Mouse (Mus musculus) splenic B cell, adult 2 months (primary cell): ENCODE measurements around the gene Diaph2.

Experiments used
- DNase-seq: peaks from one replicate; pipeline ENCODE4 v3.0.0-alpha.2; 2011; ENCODE audit warnings: low read depth, low spot score
- H3K27me3 ChIP-seq: 2 replicates; pipeline ENCODE4 v1.6.1; 2012; ENCODE audit warnings: mild to moderate bottlenecking, low read length, moderate library complexity, mixed read lengths; ENCODE audit not compliant: control insufficient read depth, poor library complexity, insufficient read depth, severe bottlenecking
- H3K36me3 ChIP-seq: 2 replicates; pipeline ENCODE4 v1.6.1; 2012; ENCODE audit warnings: mild to moderate bottlenecking, low read length, moderate library complexity, mixed read lengths; ENCODE audit not compliant: control insufficient read depth, poor library complexity, insufficient read depth, severe bottlenecking

Diaph2 gene

GRCm38 (mm10) chrX:130503465-130503860 is 753.9 kb downstream of the Diaph2 start:
- Histone ChIP-seq H3K36me3 (no peaks in the 10 kb centered on the region), H3K27me3 (no peaks in the 10 kb centered on the region)
- DNase-seq = no peak

GRCm38 (mm10) chrX:130505626-130506025 is 756.1 kb downstream of the Diaph2 start:
- no peak for DNase-seq
- H3K27me3 ChIP-seq = no peaks in the 10 kb centered on the region
- no peaks in the 10 kb centered on the region for H3K36me3 ChIP-seq
